Mouse (Mus musculus): ENCODE data around the gene Grk2. TPM values are rescaled to one million over a fixed set of nuclear protein-coding genes. Genes with fewer than 3 reads are reported as not detected.
A peak's percentile ranks its signal among the peaks of the same experiment; 100 is the strongest.

The Grk2 gene
- polyA plus RNA-seq, 1 experiment from 2014 or later: 19.6 TPM

- Histone ChIP-seq H3K4me3 (peak overlapping the region; percentile 8), H3K4me2 (peak overlapping the region; percentile 91), H3K27ac (peak overlapping the region; percentile 86), H3K9me3 (no peaks in the 10 kb centered on the region), H3K27me3 (no peaks in the 10 kb centered on the region), H3K36me3 (peaks cover 3% of the 10 kb centered on the region; the same call in 1 of the 2 replicates), H3K4me1 (replicated peaks) (peaks cover 71% of the 10 kb centered on the region), H3K9ac (peak overlapping the region; percentile 63)
- 33% methylated on average over 21 of the region's 21 CpGs for WGBS
- ATAC-seq (ENCODE audit: low FRiP score): peak; percentile 10; the same call in 1 of the 2 replicates
Measured at GRCm38 (mm10) chr19:4301735-4302651, 4.0 kb downstream of the Grk2 start.

GRCm38 (mm10) chr19:4300852-4301734 lies 4.9 kb downstream of the Grk2 start:
- Histone ChIP-seq H3K4me2 (peak overlapping the region; percentile 91), H3K4me1 (replicated peaks) (peaks cover 69% of the 10 kb centered on the region), H3K4me3 (peak overlapping the region; percentile 8; the same call in 1 of the 2 replicates), H3K9ac (peak overlapping the region; percentile 63), H3K9me3 (no peaks in the 10 kb centered on the region), H3K27me3 (no peaks in the 10 kb centered on the region), H3K27ac (peak overlapping the region; percentile 86), H3K36me3 (peaks cover 3% of the 10 kb centered on the region; the same call in 1 of the 2 replicates)
- WGBS: 67% methylated on average over 11 of the region's 11 CpGs
- ATAC-seq (ENCODE audit: low FRiP score): no peak

DNA sequence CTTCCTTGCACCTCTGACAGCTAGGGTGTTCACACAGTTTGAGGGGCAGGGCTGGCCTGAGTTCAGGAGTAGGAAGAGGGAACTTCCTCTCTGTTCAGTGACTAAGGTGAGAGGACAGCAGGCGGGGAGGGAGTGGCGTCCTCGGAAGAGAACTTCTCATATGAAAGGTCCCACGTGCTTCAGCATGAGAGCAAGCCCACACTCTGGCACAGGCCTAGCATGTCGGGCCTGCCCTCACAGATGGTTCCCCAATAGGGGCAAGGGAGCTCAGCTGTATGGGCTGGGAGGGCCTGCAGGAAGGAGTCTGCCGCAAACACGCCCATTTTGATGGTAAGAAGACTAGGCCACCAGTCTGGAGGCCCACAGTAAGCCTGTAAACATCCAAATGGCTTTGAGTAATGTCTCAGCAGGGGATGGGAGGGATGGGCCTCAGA lies 5.7 kb downstream of the Grk2 start:
- no peaks in the 10 kb centered on the region for H3K9me3 ChIP-seq
- no peak overlapping the region for H3K4me2 ChIP-seq
- WGBS: 48% methylated on average over 7 of the region's 7 CpGs
- peaks cover 7% of the 10 kb centered on the region for H3K36me3 ChIP-seq
- 0 out of 2 replicates have a peak overlapping the region, but pooled peaks have one; percentile 19 for H3K9ac ChIP-seq
- no peak for ATAC-seq (ENCODE audit: low FRiP score)
- 0 out of 2 replicates have a peak overlapping the region, but pooled peaks have one; percentile 6 for H3K27ac ChIP-seq
- H3K4me1 ChIP-seq (replicated peaks): peaks cover 67% of the 10 kb centered on the region
- no peaks in the 10 kb centered on the region for H3K27me3 ChIP-seq
- H3K4me3 ChIP-seq: no peak overlapping the region

DNA sequence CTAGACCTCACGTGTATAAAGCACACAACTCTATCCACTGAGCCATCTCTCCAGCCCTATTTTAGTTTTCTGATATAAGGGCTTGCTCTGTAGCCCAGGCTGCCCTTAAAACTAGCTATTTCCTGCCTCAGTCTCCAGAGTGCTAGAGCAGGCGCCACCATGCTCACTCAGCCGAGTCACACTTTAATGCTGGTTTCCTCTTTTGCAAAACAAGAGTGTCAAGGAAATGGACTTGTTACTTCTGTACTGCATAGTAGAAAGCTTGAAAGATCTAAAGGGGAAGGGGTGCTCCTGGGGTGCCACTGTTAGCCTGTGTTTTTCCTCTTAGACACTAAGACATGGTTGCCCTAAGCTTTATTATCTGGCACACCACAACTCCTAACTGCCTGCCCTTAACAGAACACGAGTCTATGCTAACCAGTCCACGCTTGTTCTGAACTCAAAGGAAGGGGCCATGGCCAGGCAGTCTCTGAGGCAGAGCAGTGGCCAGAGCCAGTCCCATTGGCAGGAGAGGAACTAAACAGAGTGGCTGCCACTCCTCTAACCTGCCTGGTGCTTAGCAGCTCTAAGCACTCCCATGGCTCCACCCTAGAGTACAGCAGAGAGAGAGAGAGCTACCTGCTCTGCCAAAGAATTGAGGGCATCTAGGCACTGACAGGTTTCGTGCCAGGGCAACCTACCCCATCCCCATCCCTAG lies 6.3 kb downstream of the Grk2 start:
- H3K9me3 ChIP-seq: no peaks in the 10 kb centered on the region
- WGBS: 88% methylated on average over 6 of the region's 6 CpGs
- no peak for ATAC-seq (ENCODE audit: low FRiP score)
- no peak overlapping the region for H3K4me2 ChIP-seq
- H3K4me3 ChIP-seq: no peak overlapping the region
- peaks cover 11% of the 10 kb centered on the region for H3K36me3 ChIP-seq
- H3K9ac ChIP-seq: 0 out of 2 replicates have a peak overlapping the region, but pooled peaks have one; percentile 19
- H3K4me1 ChIP-seq (replicated peaks): peaks cover 62% of the 10 kb centered on the region
- no peak overlapping the region for H3K27ac ChIP-seq
- H3K27me3 ChIP-seq: no peaks in the 10 kb centered on the region

DNA sequence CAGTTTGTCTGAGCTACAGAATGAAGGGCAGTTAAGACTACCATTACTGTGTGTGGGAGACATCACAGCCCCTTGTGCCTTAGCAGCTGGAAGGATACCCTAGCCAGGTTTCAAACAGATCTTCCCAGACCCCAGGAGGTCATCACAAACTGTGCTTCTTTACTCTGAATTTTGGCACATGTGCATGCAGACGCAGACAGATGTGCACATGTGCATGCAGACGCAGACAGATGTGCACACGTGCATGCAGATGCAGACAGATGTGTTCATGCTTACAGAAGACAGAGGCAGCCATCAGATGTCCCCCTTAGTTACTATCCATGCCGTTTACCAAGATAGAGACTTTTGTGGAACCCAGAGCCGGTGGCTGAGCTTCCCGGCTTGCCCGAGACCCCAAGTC lies 6.9 kb downstream of the Grk2 start:
- Histone ChIP-seq H3K4me1 (replicated peaks) (peaks cover 61% of the 10 kb centered on the region), H3K4me2 (no peak overlapping the region), H3K36me3 (peaks cover 17% of the 10 kb centered on the region), H3K27ac (no peak overlapping the region), H3K27me3 (no peaks in the 10 kb centered on the region), H3K4me3 (no peak overlapping the region), H3K9ac (no peak overlapping the region), H3K9me3 (no peaks in the 10 kb centered on the region)
- ATAC-seq (ENCODE audit: low FRiP score): no peak
- WGBS: 90% methylated on average over 7 of the region's 7 CpGs

- Histone ChIP-seq H3K9me3 (no peaks in the 10 kb centered on the region), H3K4me3 (no peak overlapping the region), H3K36me3 (peaks cover 19% of the 10 kb centered on the region), H3K4me1 (replicated peaks) (peaks cover 55% of the 10 kb centered on the region), H3K27me3 (no peaks in the 10 kb centered on the region), H3K27ac (no peak overlapping the region), H3K4me2 (no peak overlapping the region), H3K9ac (no peak overlapping the region)
- ATAC-seq (ENCODE audit: low FRiP score): no peak
- 92% methylated on average over 17 of the region's 17 CpGs for WGBS
Measured at GRCm38 (mm10) chr19:4298322-4299121, 7.5 kb downstream of the Grk2 start.

GRCm38 (mm10) chr19:4297851-4298250 lies 8.2 kb downstream of the Grk2 start:
- 90% methylated on average over 5 of the region's 5 CpGs for WGBS
- Histone ChIP-seq H3K4me1 (replicated peaks) (peaks cover 48% of the 10 kb centered on the region), H3K36me3 (peaks cover 23% of the 10 kb centered on the region), H3K27ac (no peak overlapping the region), H3K27me3 (no peaks in the 10 kb centered on the region), H3K4me2 (no peak overlapping the region), H3K9me3 (no peaks in the 10 kb centered on the region), H3K9ac (no peak overlapping the region), H3K4me3 (no peak overlapping the region)
- ATAC-seq (ENCODE audit: low FRiP score): no peak

GRCm38 (mm10) chr19:4296611-4297010 lies 9.4 kb downstream of the Grk2 start:
- ATAC-seq (ENCODE audit: low FRiP score): no peak
- Histone ChIP-seq H3K4me3 (no peak overlapping the region), H3K27me3 (no peaks in the 10 kb centered on the region), H3K4me1 (replicated peaks) (peaks cover 36% of the 10 kb centered on the region), H3K36me3 (peaks cover 36% of the 10 kb centered on the region), H3K9me3 (no peaks in the 10 kb centered on the region), H3K27ac (no peak overlapping the region), H3K4me2 (no peak overlapping the region), H3K9ac (peak overlapping the region; percentile 46; the same call in 1 of the 2 replicates)
- 94% methylated on average over 2 of the region's 2 CpGs for WGBS

DNA sequence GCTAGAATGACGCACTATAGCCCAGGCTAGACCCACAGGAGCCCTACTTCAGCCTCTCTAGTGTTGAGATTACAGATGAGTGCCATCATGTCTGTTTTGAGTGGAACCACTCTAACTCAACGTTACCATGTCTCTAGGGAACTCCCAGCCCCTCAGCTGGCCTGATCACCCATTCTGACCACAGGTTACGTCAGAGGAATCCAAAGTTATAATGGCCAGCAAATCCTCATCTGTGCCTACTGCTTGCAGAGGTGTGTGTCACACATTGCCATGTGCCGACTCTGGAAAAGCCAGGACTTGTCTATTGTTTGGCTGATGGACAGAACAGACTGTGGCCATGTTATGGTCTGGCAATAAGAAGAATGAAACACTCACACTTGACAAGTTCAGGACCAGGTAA lies 10.6 kb downstream of the Grk2 start:
- peaks cover 48% of the 10 kb centered on the region for H3K36me3 ChIP-seq
- no peak overlapping the region for H3K4me2 ChIP-seq
- peaks cover 31% of the 10 kb centered on the region for H3K4me1 ChIP-seq (replicated peaks)
- no peak overlapping the region for H3K9ac ChIP-seq
- no peak overlapping the region for H3K27ac ChIP-seq
- H3K9me3 ChIP-seq: no peaks in the 10 kb centered on the region
- no peaks in the 10 kb centered on the region for H3K27me3 ChIP-seq
- 85% methylated on average over 4 of the region's 4 CpGs for WGBS
- no peak overlapping the region for H3K4me3 ChIP-seq
- ATAC-seq (ENCODE audit: low FRiP score): no peak

- Histone ChIP-seq H3K9ac (no peak overlapping the region), H3K4me2 (no peak overlapping the region), H3K36me3 (peaks cover 56% of the 10 kb centered on the region), H3K9me3 (no peaks in the 10 kb centered on the region), H3K27ac (0 out of 2 replicates have a peak overlapping the region, but pooled peaks have one; percentile 18), H3K4me1 (replicated peaks) (peaks cover 26% of the 10 kb centered on the region), H3K27me3 (no peaks in the 10 kb centered on the region), H3K4me3 (no peak overlapping the region)
- no peak for ATAC-seq (ENCODE audit: low FRiP score)
- WGBS: 71% methylated on average over 13 of the region's 14 CpGs
Measured at GRCm38 (mm10) chr19:4294381-4295097, 11.5 kb downstream of the Grk2 start.
